Mouse (Mus musculus) cortical plate, adult 2 months (tissue): ENCODE results near the gene Cstb. TPM values are rescaled to one million over a fixed set of nuclear protein-coding genes. Genes with fewer than 3 reads are reported as not detected.
A peak's percentile ranks its signal among the peaks of the same experiment; 100 is the strongest.

ENCODE experiments used
- H3K27ac ChIP-seq: fragments of 200-500 bp; 2 replicates; pipeline ENCODE4 v1.5.1; 2012; ENCODE audit warnings: low read length, control low read depth, inconsistent platforms; ENCODE audit not compliant: insufficient read depth
- H3K4me1 ChIP-seq: fragments of 200-500 bp; 2 replicates; pipeline ENCODE4 v1.6.1; 2011; ENCODE audit warnings: low read length; ENCODE audit not compliant: control insufficient read depth, insufficient read depth
- H3K4me3 ChIP-seq: fragments of 200-500 bp; 2 replicates; pipeline ENCODE4 v1.5.1; 2011; ENCODE audit warnings: mild to moderate bottlenecking, low read length, control low read depth; ENCODE audit not compliant: insufficient read depth
- CTCF ChIP-seq: fragments of 200-500 bp; IDR thresholded peaks from 2 replicates; pipeline ENCODE4 v1.5.1; 2011; ENCODE audit warnings: mild to moderate bottlenecking, control low read depth, low read length; ENCODE audit not compliant: insufficient read depth; ENCODE audit errors: extremely low read depth
- POLR2A ChIP-seq: fragments of 200-500 bp; IDR thresholded peaks from 2 replicates; pipeline ENCODE4 v1.6.1; 2011; ENCODE audit warnings: mild to moderate bottlenecking, low read length, control low read depth; ENCODE audit not compliant: insufficient read depth; ENCODE audit errors: extremely low read depth
- polyA plus RNA-seq: library from polyadenylated mRNA; depleted of rRNA; stranded (reverse); fragments of >200 nt; gene quantifications from 2 replicates; pipeline ENCODE4 v1.2.3, GENCODE M21; 2012; rRNA removed

The Cstb gene
- polyA plus RNA-seq, result 69.3 and 78.3 TPM in 2 replicates

DNA sequence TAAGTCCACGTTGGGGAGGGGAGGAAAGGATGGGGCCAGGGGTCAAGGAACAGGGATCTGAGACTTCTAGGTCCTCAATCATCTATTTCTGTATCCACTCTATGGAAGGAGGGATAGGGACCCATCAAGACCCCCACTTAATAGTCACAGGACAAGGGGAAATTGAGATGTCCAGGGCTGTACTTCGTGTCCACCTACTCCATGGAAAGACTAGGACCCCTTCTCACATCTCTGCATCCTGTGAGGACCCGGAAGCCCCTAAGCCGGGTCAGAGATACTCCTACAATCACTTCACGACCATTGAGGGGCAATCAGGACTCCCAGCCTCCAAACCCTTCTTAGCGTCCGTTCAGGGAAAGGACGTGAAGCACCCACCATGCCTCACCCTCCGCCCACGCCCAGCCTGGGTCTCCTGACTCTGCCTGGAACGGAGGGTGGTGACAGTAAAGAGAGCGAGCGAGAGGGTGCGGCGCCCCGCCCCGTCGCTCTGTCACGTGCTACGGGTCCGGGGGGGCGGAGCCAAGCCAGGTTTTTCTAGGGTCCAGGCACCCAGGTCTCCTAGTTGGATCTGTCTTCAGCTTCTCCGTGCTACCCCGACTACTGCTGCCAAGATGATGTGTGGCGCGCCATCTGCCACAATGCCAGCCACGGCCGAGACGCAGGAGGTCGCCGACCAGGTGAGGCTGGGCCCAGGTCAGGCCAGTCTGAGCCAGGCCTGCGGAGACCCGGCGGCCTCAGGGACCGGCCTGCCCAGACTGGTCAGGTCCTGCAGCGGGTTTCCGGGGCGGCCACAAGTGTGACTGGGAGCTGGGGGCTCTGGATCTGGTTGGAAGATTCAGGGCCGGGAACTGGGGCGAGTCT, at the start of gene Cstb:
Gene Cstb, plus strand, starts transcription at position 489 of the 861 bp plus-strand sequence.
- Histone ChIP-seq H3K27ac (peak within 1 kb of the TSS; percentile 68), H3K4me3 (peak within 1 kb of the TSS; percentile 79), H3K4me1 (peaks cover 2% of the 10 kb centered on the region; the same call in 1 of the 2 replicates)
- no peak for TF ChIP-seq CTCF
- peak; percentile 77; the same call in 1 of the 2 replicates for TF ChIP-seq POLR2A

DNA sequence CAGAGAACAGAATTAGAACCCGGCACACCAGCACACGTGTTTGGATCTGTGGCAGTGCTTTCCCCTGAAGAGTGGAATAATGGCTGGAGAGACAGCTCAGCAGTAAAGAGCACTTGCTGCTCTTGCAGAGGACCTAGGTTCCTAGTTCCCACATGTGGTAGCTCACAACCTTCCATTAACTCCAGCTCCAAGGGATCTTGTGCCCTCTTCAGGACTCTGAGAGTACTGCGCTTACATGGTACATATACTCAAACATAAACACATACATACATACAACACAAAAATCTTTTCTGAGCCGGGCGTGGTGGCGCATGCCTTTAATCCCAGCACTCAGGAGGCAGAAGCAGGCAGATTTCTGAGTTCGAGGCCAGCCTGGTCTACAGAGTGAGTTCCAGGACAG, 47.0 kb upstream of the Cstb start:
- no peak overlapping the region for H3K27ac ChIP-seq
- TF ChIP-seq POLR2A (no peak), CTCF (no peak)

GRCm38 (mm10) chr10:78383567-78383966, 41.9 kb upstream of the Cstb start:
- TF ChIP-seq POLR2A (no peak), CTCF (no peak)
- Histone ChIP-seq H3K4me1 (peaks cover 2% of the 10 kb centered on the region; the same call in 1 of the 2 replicates), H3K27ac (no peak overlapping the region), H3K4me3 (no peak overlapping the region)

More for the DNA sequence above, 47.0 kb upstream of the Cstb start:
- Histone ChIP-seq H3K4me3 (no peak overlapping the region), H3K4me1 (peaks cover 1% of the 10 kb centered on the region; the same call in 1 of the 2 replicates)

DNA sequence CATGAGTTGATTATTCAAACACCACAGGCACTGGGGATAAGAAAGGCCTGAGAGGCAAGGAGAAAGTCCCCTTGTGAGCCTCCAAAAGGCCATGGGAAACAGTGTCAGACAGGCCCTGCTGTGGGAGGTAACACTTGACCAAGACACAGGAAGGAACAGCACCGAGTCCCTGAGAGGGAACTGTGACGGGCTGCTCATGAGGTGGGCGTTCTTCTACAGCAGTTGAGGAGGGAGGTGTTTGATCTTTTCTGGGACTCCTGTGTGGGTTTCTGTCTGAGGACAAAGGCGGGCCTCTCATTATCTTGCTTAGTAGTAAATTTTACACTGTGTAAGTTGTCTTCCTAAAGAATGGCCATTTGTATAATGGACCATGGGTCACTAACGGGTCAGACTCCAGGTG, 39.9 kb upstream of the Cstb start:
- Histone ChIP-seq H3K4me1 (peaks cover 10% of the 10 kb centered on the region), H3K4me3 (no peak overlapping the region), H3K27ac (no peak overlapping the region)
- TF ChIP-seq POLR2A (no peak), CTCF (no peak)

DNA sequence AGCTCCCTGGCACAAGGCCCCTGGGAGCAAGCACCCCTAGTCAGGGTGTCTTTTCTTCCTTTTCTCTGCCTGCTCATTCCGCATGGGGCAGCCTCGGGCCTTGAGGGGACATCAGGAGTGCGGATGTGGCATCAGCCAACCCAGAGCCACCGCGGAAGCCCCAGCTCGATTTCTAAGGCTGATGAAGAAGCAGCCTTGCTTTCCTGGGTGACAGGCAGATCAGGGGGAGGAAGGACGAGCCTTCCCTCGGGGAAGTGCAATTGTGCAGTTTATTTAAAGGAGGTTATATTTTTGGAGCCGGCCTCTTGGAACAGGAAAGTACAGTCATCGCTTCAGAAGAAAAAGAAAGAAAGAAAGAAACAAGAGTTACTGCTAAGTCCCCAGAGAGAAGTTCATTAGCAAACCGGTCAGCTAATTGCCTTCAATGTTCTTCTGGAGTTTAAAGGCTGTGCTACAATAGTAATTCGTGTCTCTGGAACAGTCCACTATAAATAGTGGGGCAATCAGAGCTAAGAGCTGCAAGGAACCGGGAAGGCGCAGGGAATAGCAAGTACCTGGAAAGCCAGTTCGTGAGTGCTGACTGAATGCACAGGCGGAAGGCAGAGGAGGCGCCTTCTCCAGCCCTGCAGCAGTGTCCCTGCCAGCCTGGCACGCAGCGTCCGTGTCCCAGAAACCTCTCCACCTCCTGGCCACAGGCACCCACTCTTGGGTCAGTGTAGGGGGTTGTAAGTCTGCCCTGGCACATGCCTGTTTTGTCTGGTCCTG, 37.1 kb upstream of the Cstb start:
- peaks cover 12% of the 10 kb centered on the region for H3K4me1 ChIP-seq
- TF ChIP-seq CTCF (no peak), POLR2A (no peak)
- H3K27ac ChIP-seq, result peak overlapping the region; percentile 69
- H3K4me3 ChIP-seq, result no peak overlapping the region

- Histone ChIP-seq H3K4me3 (no peak overlapping the region), H3K27ac (no peak overlapping the region), H3K4me1 (peaks cover 12% of the 10 kb centered on the region)
- TF ChIP-seq CTCF (no peak), POLR2A (no peak)
Measured at GRCm38 (mm10) chr10:78390982-78391470, 34.4 kb upstream of the Cstb start.

- TF ChIP-seq CTCF (peak; percentile 86), POLR2A (no peak)
- no peak overlapping the region for H3K27ac ChIP-seq
- no peak overlapping the region for H3K4me3 ChIP-seq
- H3K4me1 ChIP-seq, result peaks cover 13% of the 10 kb centered on the region
Measured at GRCm38 (mm10) chr10:78392072-78392471, 33.4 kb upstream of the Cstb start.

GRCm38 (mm10) chr10:78395377-78395776, 30.1 kb upstream of the Cstb start:
- Histone ChIP-seq H3K27ac (no peak overlapping the region), H3K4me1 (peaks cover 3% of the 10 kb centered on the region; the same call in 1 of the 2 replicates), H3K4me3 (no peak overlapping the region)
- TF ChIP-seq POLR2A (no peak), CTCF (no peak)
